Mouse (Mus musculus) liver, embryonic 11.5 days (tissue): Measurements from ENCODE around the gene Gm21954. TPM values are rescaled to one million over a fixed set of nuclear protein-coding genes. Genes with fewer than 3 reads are reported as not detected.

Source experiments
- ATAC-seq: fragments of 200-750 bp; cut with Nextera tagmentation; replicated peaks from 2 replicates; pipeline ENCODE4 v1.8.0; 2017; ENCODE audit warnings: moderate number of reproducible peaks, mild to moderate bottlenecking, moderate TSS enrichment, moderate library complexity; ENCODE audit not compliant: low FRiP score
- DNase-seq: peaks from one replicate; pipeline ENCODE4 v3.0.0-alpha.2; 2017; ENCODE audit warnings: low spot score
- H3K27ac ChIP-seq: fragments of 300-500 bp; sonication (generic); 2 replicates; pipeline ENCODE4 v1.5.1; 2014; ENCODE audit warnings: mild to moderate bottlenecking, low read depth, low read length, control low read depth
- H3K27me3 ChIP-seq: fragments of 300-500 bp; sonication (generic); replicated peaks from 2 replicates; pipeline ENCODE4 v1.6.1; 2014; ENCODE audit warnings: low read length, mixed read lengths; ENCODE audit not compliant: control insufficient read depth, insufficient read depth
- H3K36me3 ChIP-seq: fragments of 300-500 bp; sonication (generic); 2 replicates; pipeline ENCODE4 v1.6.1; 2014; ENCODE audit warnings: mild to moderate bottlenecking, low read length, moderate library complexity, mixed read lengths; ENCODE audit not compliant: control insufficient read depth, insufficient read depth
- H3K4me1 ChIP-seq: fragments of 300-500 bp; sonication (generic); replicated peaks from 2 replicates; pipeline ENCODE4 v1.6.1; 2014; ENCODE audit warnings: low read length, mixed read lengths; ENCODE audit not compliant: control insufficient read depth, insufficient read depth
- H3K4me2 ChIP-seq: fragments of 300-500 bp; sonication (generic); 2 replicates; pipeline ENCODE4 v1.6.1; 2014; ENCODE audit warnings: mild to moderate bottlenecking, control low read depth, moderate library complexity
- H3K4me3 ChIP-seq: fragments of 300-500 bp; sonication (generic); 2 replicates; pipeline ENCODE4 v1.5.1; 2014; ENCODE audit warnings: low read depth, low read length, control low read depth
- H3K9ac ChIP-seq: fragments of 300-500 bp; sonication (generic); 2 replicates; pipeline ENCODE4 v1.6.1; 2014; ENCODE audit warnings: low read depth, low read length, control low read depth
- H3K9me3 ChIP-seq: fragments of 300-500 bp; sonication (generic); 2 replicates; pipeline ENCODE4 v1.6.1; 2016; ENCODE audit warnings: low read length, inconsistent platforms, mixed read lengths; ENCODE audit not compliant: control insufficient read depth
- WGBS: fragments of 180-500 bp; shearing (Covaris S2); extraction: QIAGEN DNeasy Blood & Tissue Kit; methylation state at CpG from one replicate; pipeline ENCODE4 v1.1.7; 2014; 5-methylcytosine and 5-hydroxymethylcytosine counted together
- polyA plus RNA-seq: library from polyadenylated mRNA; unstranded; fragments of >200 nt; fragmentation: Nextera tagmentation; extraction: Ambion mirVana; gene quantifications from 2 replicates; pipeline ENCODE4 v1.2.1, GENCODE M21; 2014

The Gm21954 gene
- polyA plus RNA-seq, 1 experiment from 2014 or later = not detected

- DNase-seq = no peak
- Histone ChIP-seq H3K36me3 (no peaks in the 10 kb centered on the region), H3K27ac (no peak overlapping the region), H3K27me3 (no peaks in the 10 kb centered on the region), H3K4me2 (no peak overlapping the region), H3K4me3 (no peak overlapping the region), H3K4me1 (no peaks in the 10 kb centered on the region), H3K9ac (no peak overlapping the region), H3K9me3 (no peaks in the 10 kb centered on the region)
- no peak for ATAC-seq
- 60% methylated on average over 6 of the region's 6 CpGs for WGBS
Observed at GRCm38 (mm10) chr3:55418845-55419244, 53.2 kb downstream of the Gm21954 start.

GRCm38 (mm10) chr3:55415527-55415950, 56.5 kb downstream of the Gm21954 start:
- ATAC-seq (no peak), DNase-seq (no peak)
- Histone ChIP-seq H3K4me1 (no peaks in the 10 kb centered on the region), H3K9me3 (no peaks in the 10 kb centered on the region), H3K27me3 (no peaks in the 10 kb centered on the region), H3K36me3 (no peaks in the 10 kb centered on the region), H3K4me3 (no peak overlapping the region), H3K4me2 (no peak overlapping the region), H3K9ac (no peak overlapping the region), H3K27ac (no peak overlapping the region)
- 27% methylated on average over 14 of the region's 14 CpGs for WGBS

Other genes starting within 250 kb of the Gm21954 start
- gene Dclk1, start 229.8 kb downstream of the Gm21954 start, polyA plus RNA-seq = 2.7 and 3.3 TPM in 2 replicates